Mouse (Mus musculus): ENCODE data around the gene Psmd14.

Gene Psmd14

GRCm38 (mm10) chr2:61814548-61815473 is 103.3 kb downstream of the Psmd14 start:
- peak; percentile 17 for DNase-seq

DNA sequence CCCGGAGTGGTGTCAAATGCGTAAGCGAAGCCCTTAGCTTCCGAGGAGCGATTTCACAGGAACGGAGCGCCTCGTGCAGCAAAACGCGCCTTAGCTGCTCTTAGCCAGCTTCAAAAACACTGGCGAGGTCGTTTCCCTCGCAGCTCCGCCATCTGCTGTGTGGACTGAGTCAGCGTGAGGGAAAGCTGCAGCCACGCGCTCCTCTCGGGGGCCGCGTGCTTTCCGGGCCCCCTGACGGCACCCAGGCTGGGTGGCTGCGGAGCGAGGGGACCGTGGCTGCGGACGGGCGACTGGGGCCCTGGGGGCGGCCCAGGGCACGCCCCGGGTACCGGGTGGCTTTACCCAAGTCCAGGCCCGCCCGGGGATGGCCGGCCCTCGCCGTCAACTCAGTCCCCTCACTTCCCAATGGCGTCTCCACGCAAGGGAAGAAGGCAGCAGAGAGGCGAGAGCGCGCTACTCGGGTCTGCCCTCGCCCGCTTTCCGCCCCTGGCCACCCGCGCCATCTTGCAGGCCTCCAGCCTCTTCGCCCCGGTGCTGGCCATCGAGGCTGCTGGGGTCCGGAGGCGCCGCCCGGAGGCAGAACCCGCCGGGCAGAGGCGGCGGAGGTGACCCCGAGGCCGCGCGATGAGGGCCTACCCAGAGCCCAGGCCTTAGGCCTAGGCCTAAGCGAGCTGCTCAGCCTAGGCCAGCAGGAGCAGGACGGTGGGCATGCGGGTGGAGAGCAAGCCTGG is 104.3 kb downstream of the Psmd14 start:
- peak; percentile 13 for DNase-seq

DNA sequence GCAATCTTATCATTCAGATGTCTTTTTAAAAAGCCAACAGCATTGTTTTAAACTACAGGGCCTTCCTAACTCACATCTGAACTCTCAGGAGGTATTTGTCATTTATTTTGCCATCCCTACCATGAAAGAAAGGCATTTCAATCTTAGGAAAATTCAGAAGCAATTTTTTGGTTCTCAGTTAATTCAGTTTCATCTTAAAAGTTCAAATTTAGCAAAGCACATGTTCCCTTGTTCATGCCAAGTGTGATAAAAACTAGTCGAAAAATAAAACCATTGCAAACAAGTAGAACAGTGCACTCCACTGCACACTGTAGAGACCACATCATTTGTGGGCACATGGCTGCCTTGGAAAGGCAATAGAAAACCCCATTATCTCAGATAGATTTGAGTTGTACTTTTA is 106.7 kb downstream of the Psmd14 start:
- no peak for DNase-seq

- DNase-seq = no peak
Observed at GRCm38 (mm10) chr2:61820203-61820602, 108.7 kb downstream of the Psmd14 start.

DNA sequence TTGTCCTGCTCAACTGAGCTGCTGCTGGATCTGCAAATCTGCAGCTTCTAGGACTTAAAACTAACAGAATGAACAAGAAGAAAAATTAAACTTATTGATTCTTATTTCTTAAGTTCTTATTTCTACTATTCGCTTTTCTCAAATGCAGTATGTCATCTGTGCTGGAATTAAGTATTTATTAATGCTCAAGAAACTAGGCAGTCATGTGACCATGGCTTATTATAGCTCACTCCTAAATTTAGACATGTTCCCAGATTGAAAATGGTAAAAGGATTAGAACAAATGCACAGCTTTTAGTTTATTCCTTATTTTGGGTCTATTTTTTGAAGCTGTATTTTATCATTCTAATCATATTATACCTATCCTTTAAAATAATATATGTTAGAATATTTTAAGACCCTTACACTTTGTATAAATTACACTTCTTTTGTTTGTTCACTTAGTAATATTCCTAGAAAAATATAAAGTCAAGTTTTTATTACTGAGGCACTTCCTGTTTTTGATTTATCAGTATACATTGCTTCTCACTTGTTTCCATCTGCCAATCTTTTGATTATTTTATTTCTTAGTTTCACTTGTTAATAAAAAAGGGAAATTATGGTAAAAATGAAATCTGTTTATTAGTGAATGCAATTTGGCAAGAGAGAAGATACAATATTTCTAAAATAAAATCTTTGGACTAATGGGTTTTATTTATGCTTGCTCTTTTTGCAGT is 112.1 kb downstream of the Psmd14 start:
- no peak for DNase-seq

DNA sequence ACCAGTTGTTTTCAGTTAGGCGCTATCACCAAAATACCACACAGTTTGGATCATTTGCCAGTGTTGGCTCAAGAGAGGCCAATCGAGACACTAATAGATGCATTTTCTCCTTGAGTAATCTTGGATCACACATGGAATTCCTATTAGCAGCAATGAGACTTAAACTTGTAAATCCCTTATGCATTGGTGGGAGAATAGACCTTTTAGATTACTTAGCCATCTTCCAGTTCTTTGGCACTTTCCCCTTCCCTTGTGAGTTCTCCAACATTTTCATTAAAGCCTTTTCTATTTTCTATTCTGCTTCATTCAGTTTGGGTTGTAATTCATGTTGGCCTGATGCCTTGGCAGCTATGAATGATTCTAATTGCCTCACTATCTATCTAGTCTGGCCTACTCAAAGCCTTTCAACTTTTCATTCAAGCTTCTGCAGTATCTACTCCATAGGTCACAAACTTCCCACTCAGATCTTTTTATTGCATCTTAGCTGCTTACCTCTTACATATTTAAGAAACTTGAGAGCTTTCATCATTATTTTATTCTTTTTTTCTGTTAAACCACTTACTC is 125.8 kb downstream of the Psmd14 start:
- no peak for DNase-seq

Data from kidney, postnatal 14 days (tissue).